Mouse (Mus musculus): ENCODE data around the gene Dner. TPM values are rescaled to one million over a fixed set of nuclear protein-coding genes. Genes with fewer than 3 reads are reported as not detected.

The Dner gene
- total RNA-seq, 1 experiment, result 2.1 TPM

- H3K9me3 ChIP-seq (ENCODE audit: control insufficient read depth, insufficient read depth, low read depth, low read length), result no peaks in the 10 kb centered on the region
- no peak for DNase-seq (ENCODE audit: low read depth, low spot score)
- in situ Hi-C loops (cut with MboI; ENCODE audit: low sequenced_read_pairs in 2 of 2, unreplicated experiment in 2 of 2), result no loop called here
- peaks cover 2 to 5% of the 10 kb centered on the region in 2 experiments; a peak in 2 of 4 replicates for H3K4me1 ChIP-seq (ENCODE audit: control insufficient read depth in 2 of 2, insufficient read depth in 2 of 2, low read length in 2 of 2, poor library complexity in 1 of 2)
- no peak overlapping the region for H3K4me3 ChIP-seq (ENCODE audit: insufficient read depth in 1 of 2, low read depth in 1 of 2, low read length in 2 of 2, poor library complexity in 1 of 2, severe bottlenecking in 1 of 2)
- H3K36me3 ChIP-seq (ENCODE audit: control insufficient read depth, insufficient read depth, low read length, poor library complexity, severe bottlenecking), result no peaks in the 10 kb centered on the region
- H3K9ac ChIP-seq (ENCODE audit: insufficient read depth, low read depth, low read length, poor library complexity, severe bottlenecking), result no peak overlapping the region
- TF ChIP-seq MAFK (IDR thresholded peaks at IDR 0.05; ENCODE audit: insufficient read depth, low read depth, low read length) (no peak), CHD2 (IDR thresholded peaks at IDR 0.05; ENCODE audit: low read depth, low read length) (no peak), HCFC1 (IDR thresholded peaks at IDR 0.05; ENCODE audit: borderline replicate concordance, insufficient read depth, low read length) (no peak), ZNF384 (IDR thresholded peaks at IDR 0.05; ENCODE audit: low read depth, low read length) (no peak), ZC3H11A (IDR thresholded peaks at IDR 0.05; ENCODE audit: borderline replicate concordance, low read depth, low read length) (no peak)
- H3K27ac ChIP-seq (ENCODE audit: insufficient read depth, low read depth, low read length, poor library complexity, severe bottlenecking), result no peak overlapping the region
Observed at GRCm38 (mm10) chr1:84636890-84637289, 59.1 kb downstream of the Dner start.

- Histone ChIP-seq H3K27ac (ENCODE audit: insufficient read depth, low read depth, low read length, poor library complexity, severe bottlenecking) (no peak overlapping the region), H3K4me1 (ENCODE audit: control insufficient read depth in 2 of 2, insufficient read depth in 2 of 2, low read length in 2 of 2, poor library complexity in 1 of 2) (peaks cover 0 to 12% of the 10 kb centered on the region in 2 experiments; a peak in 1 of 4 replicates), H3K9me3 (ENCODE audit: control insufficient read depth, insufficient read depth, low read depth, low read length) (no peaks in the 10 kb centered on the region), H3K9ac (ENCODE audit: insufficient read depth, low read depth, low read length, poor library complexity, severe bottlenecking) (no peak overlapping the region), H3K36me3 (ENCODE audit: control insufficient read depth, insufficient read depth, low read length, poor library complexity, severe bottlenecking) (no peaks in the 10 kb centered on the region), H3K4me3 (ENCODE audit: insufficient read depth in 1 of 2, low read depth in 1 of 2, low read length in 2 of 2, poor library complexity in 1 of 2, severe bottlenecking in 1 of 2) (no peak overlapping the region)
- in situ Hi-C loops (cut with MboI; ENCODE audit: low sequenced_read_pairs in 2 of 2, unreplicated experiment in 2 of 2), result no loop called here
- TF ChIP-seq HCFC1 (IDR thresholded peaks at IDR 0.05; ENCODE audit: borderline replicate concordance, insufficient read depth, low read length), result no peak
- TF ChIP-seq ZC3H11A (IDR thresholded peaks at IDR 0.05; ENCODE audit: borderline replicate concordance, low read depth, low read length), result no peak
- no peak for TF ChIP-seq ZNF384 (IDR thresholded peaks at IDR 0.05; ENCODE audit: low read depth, low read length)
- no peak for TF ChIP-seq MAFK (IDR thresholded peaks at IDR 0.05; ENCODE audit: insufficient read depth, low read depth, low read length)
- TF ChIP-seq CHD2 (IDR thresholded peaks at IDR 0.05; ENCODE audit: low read depth, low read length), result no peak
- no peak for DNase-seq (ENCODE audit: low read depth, low spot score)
Observed at GRCm38 (mm10) chr1:84628244-84628643, 67.8 kb downstream of the Dner start.

GRCm38 (mm10) chr1:84622978-84623554 is 73.0 kb downstream of the Dner start:
- Histone ChIP-seq H3K27ac (ENCODE audit: insufficient read depth, low read depth, low read length, poor library complexity, severe bottlenecking) (no peak overlapping the region), H3K36me3 (ENCODE audit: control insufficient read depth, insufficient read depth, low read length, poor library complexity, severe bottlenecking) (no peaks in the 10 kb centered on the region), H3K4me3 (ENCODE audit: insufficient read depth in 1 of 2, low read depth in 1 of 2, low read length in 2 of 2, poor library complexity in 1 of 2, severe bottlenecking in 1 of 2) (peak overlapping the region in 1 of 2 experiments; percentile 19; a peak in 1 of 4 replicates), H3K9ac (ENCODE audit: insufficient read depth, low read depth, low read length, poor library complexity, severe bottlenecking) (no peak overlapping the region), H3K9me3 (ENCODE audit: control insufficient read depth, insufficient read depth, low read depth, low read length) (no peaks in the 10 kb centered on the region), H3K4me1 (ENCODE audit: control insufficient read depth in 2 of 2, insufficient read depth in 2 of 2, low read length in 2 of 2, poor library complexity in 1 of 2) (0 out of 4 replicates have a peak, but pooled peaks cover 0 to 6% of the 10 kb centered on the region in 2 experiments)
- in situ Hi-C loops (cut with MboI; ENCODE audit: low sequenced_read_pairs in 2 of 2, unreplicated experiment in 2 of 2), result no loop called here
- TF ChIP-seq ZC3H11A (IDR thresholded peaks at IDR 0.05; ENCODE audit: borderline replicate concordance, low read depth, low read length), result no peak
- no peak for TF ChIP-seq HCFC1 (IDR thresholded peaks at IDR 0.05; ENCODE audit: borderline replicate concordance, insufficient read depth, low read length)
- no peak for TF ChIP-seq CHD2 (IDR thresholded peaks at IDR 0.05; ENCODE audit: low read depth, low read length)
- TF ChIP-seq MAFK (IDR thresholded peaks at IDR 0.05; ENCODE audit: insufficient read depth, low read depth, low read length), result no peak
- no peak for TF ChIP-seq ZNF384 (IDR thresholded peaks at IDR 0.05; ENCODE audit: low read depth, low read length)
- DNase-seq (ENCODE audit: low read depth, low spot score), result no peak

- peaks cover 0 to 8% of the 10 kb centered on the region in 2 experiments; a peak in 1 of 4 replicates for H3K4me1 ChIP-seq (ENCODE audit: control insufficient read depth in 2 of 2, insufficient read depth in 2 of 2, low read length in 2 of 2, poor library complexity in 1 of 2)
- no peak for DNase-seq (ENCODE audit: low read depth, low spot score)
- in situ Hi-C loops (cut with MboI; ENCODE audit: low sequenced_read_pairs in 2 of 2, unreplicated experiment in 2 of 2), result no loop called here
Observed at GRCm38 (mm10) chr1:84621308-84621707, 74.7 kb downstream of the Dner start.

More at GRCm38 (mm10) chr1:84621308-84621707, 74.7 kb downstream of the Dner start:
- TF ChIP-seq MAFK (IDR thresholded peaks at IDR 0.05; ENCODE audit: insufficient read depth, low read depth, low read length) (no peak), ZC3H11A (IDR thresholded peaks at IDR 0.05; ENCODE audit: borderline replicate concordance, low read depth, low read length) (no peak), CHD2 (IDR thresholded peaks at IDR 0.05; ENCODE audit: low read depth, low read length) (no peak), HCFC1 (IDR thresholded peaks at IDR 0.05; ENCODE audit: borderline replicate concordance, insufficient read depth, low read length) (no peak), ZNF384 (IDR thresholded peaks at IDR 0.05; ENCODE audit: low read depth, low read length) (no peak)
- Histone ChIP-seq H3K4me3 (ENCODE audit: insufficient read depth in 1 of 2, low read depth in 1 of 2, low read length in 2 of 2, poor library complexity in 1 of 2, severe bottlenecking in 1 of 2) (no peak overlapping the region), H3K9me3 (ENCODE audit: control insufficient read depth, insufficient read depth, low read depth, low read length) (no peaks in the 10 kb centered on the region), H3K27ac (ENCODE audit: insufficient read depth, low read depth, low read length, poor library complexity, severe bottlenecking) (no peak overlapping the region), H3K36me3 (ENCODE audit: control insufficient read depth, insufficient read depth, low read length, poor library complexity, severe bottlenecking) (no peaks in the 10 kb centered on the region), H3K9ac (ENCODE audit: insufficient read depth, low read depth, low read length, poor library complexity, severe bottlenecking) (no peak overlapping the region)

All from ES-E14 (cell line).